ENCODE assay signal across 8 mouse cellular contexts in genomic region chr3:61363989-61364660, GRCm38 (mm10). TPM values are rescaled to one million over a fixed set of nuclear protein-coding genes. Genes with fewer than 3 reads are reported as not detected.
A peak's percentile ranks its signal among the peaks of the same experiment; 100 is the strongest.
DNase-seq lines count a peak whose midpoint lies in the region; ATAC-seq and TF ChIP-seq lines count a peak whose summit lies in the region.

No protein-coding gene starts in this region.

- no peak for TF ChIP-seq CTCF in liver, postnatal 0 days (IDR thresholded peaks at IDR 0.05; ENCODE audit: low read depth)

- H3K27me3 ChIP-seq in forebrain, embryonic 15.5 days = no peaks in the 10 kb centered on the region
- H3K27me3 ChIP-seq in liver, postnatal 0 days (ENCODE audit: insufficient read depth, low read length) = no peaks in the 10 kb centered on the region
- H3K27me3 ChIP-seq in neural tube, embryonic 13.5 days = no peaks in the 10 kb centered on the region

- H3K27ac ChIP-seq in ES-E14 (ENCODE audit: insufficient read depth, low read depth, low read length, poor library complexity, severe bottlenecking) = peak overlapping the region; percentile 95
- H3K27ac ChIP-seq in forebrain, embryonic 15.5 days (replicated peaks) = peak overlapping the region; percentile 93
- peak overlapping the region; percentile 88 for H3K27ac ChIP-seq in liver, postnatal 0 days (ENCODE audit: low read depth)
- H3K27ac ChIP-seq in neural tube, embryonic 13.5 days (replicated peaks) = peak overlapping the region; percentile 92

- TF ChIP-seq EP300 in liver, postnatal 0 days (IDR thresholded peaks at IDR 0.05; ENCODE audit: low read depth) = no peak

- WGBS in forebrain, embryonic 15.5 days = under 1% methylated on average over 47 of the region's 51 CpGs
- WGBS in liver, postnatal 0 days (ENCODE audit: insufficient replicate concordance) = 1% methylated on average over 51 of the region's 51 CpGs
- under 1% methylated on average over 44 of the region's 51 CpGs for WGBS in neural tube, embryonic 13.5 days

- peak overlapping the region; percentile 94 for H3K9ac ChIP-seq in ES-E14 (ENCODE audit: insufficient read depth, low read depth, low read length, poor library complexity, severe bottlenecking)
- H3K9ac ChIP-seq in forebrain, embryonic 15.5 days (replicated peaks) = peak overlapping the region; percentile 91
- peak overlapping the region; percentile 78 for H3K9ac ChIP-seq in liver, postnatal 0 days (replicated peaks)
- peak overlapping the region; percentile 81 for H3K9ac ChIP-seq in neural tube, embryonic 13.5 days

- peak; percentile 92 for ATAC-seq in forebrain, embryonic 15.5 days (replicated peaks)
- peak; percentile 89 for ATAC-seq in liver, postnatal 0 days
- peak; percentile 95 for ATAC-seq in neural tube, embryonic 13.5 days (ENCODE audit: low read depth)

- H3K4me3 ChIP-seq in ES-E14 (ENCODE audit: insufficient read depth in 1 of 2, low read depth in 1 of 2, low read length in 2 of 2, poor library complexity in 1 of 2, severe bottlenecking in 1 of 2) = peak overlapping the region; percentile 94 to 98
- peak overlapping the region; percentile 90 for H3K4me3 ChIP-seq in forebrain, embryonic 15.5 days
- H3K4me3 ChIP-seq in liver, postnatal 0 days (ENCODE audit: low read depth, low read length) = peak overlapping the region; percentile 81
- peak overlapping the region; percentile 83 for H3K4me3 ChIP-seq in neural tube, embryonic 13.5 days

- no peaks in the 10 kb centered on the region; the same call in 1 of the 2 replicates for H3K36me3 ChIP-seq in ES-E14 (ENCODE audit: control insufficient read depth, insufficient read depth, low read length, poor library complexity, severe bottlenecking)
- no peaks in the 10 kb centered on the region for H3K36me3 ChIP-seq in forebrain, embryonic 15.5 days
- H3K36me3 ChIP-seq in liver, postnatal 0 days (replicated peaks; ENCODE audit: insufficient read depth, low read length) = no peaks in the 10 kb centered on the region
- H3K36me3 ChIP-seq in neural tube, embryonic 13.5 days = no peaks in the 10 kb centered on the region

- peaks cover 0 to 2% of the 10 kb centered on the region in 2 experiments; a peak in 2 of 4 replicates for H3K4me1 ChIP-seq in ES-E14 (ENCODE audit: control insufficient read depth in 2 of 2, insufficient read depth in 2 of 2, low read length in 2 of 2, poor library complexity in 1 of 2)
- peaks cover 36% of the 10 kb centered on the region for H3K4me1 ChIP-seq in forebrain, embryonic 15.5 days
- H3K4me1 ChIP-seq in liver, postnatal 0 days (ENCODE audit: insufficient read depth) = peaks cover 18% of the 10 kb centered on the region; the same call in 1 of the 2 replicates
- H3K4me1 ChIP-seq in neural tube, embryonic 13.5 days (replicated peaks) = peaks cover 39% of the 10 kb centered on the region

- in situ Hi-C loops in ES-E14 (cut with MboI; ENCODE audit: low sequenced_read_pairs in 2 of 2, unreplicated experiment in 2 of 2) = no loop called here

- H3K4me2 ChIP-seq in forebrain, embryonic 15.5 days (replicated peaks) = peak overlapping the region; percentile 79
- H3K4me2 ChIP-seq in liver, postnatal 0 days (ENCODE audit: low read depth, low read length) = peak overlapping the region; percentile 99
- H3K4me2 ChIP-seq in neural tube, embryonic 13.5 days = peak overlapping the region; percentile 95

- H3K9me3 ChIP-seq in ES-E14 (ENCODE audit: control insufficient read depth, insufficient read depth, low read depth, low read length) = no peaks in the 10 kb centered on the region
- H3K9me3 ChIP-seq in forebrain, embryonic 15.5 days = no peaks in the 10 kb centered on the region
- no peaks in the 10 kb centered on the region for H3K9me3 ChIP-seq in liver, postnatal 0 days (ENCODE audit: low read length)
- no peaks in the 10 kb centered on the region for H3K9me3 ChIP-seq in neural tube, embryonic 13.5 days

- peak; percentile 76 for DNase-seq in ES-E14 (ENCODE audit: low read depth, low spot score)
- peak; percentile 89 for DNase-seq in cerebellum, adult 11-12 months
- peak; percentile 89 for DNase-seq in heart, postnatal 25 days (ENCODE audit: low spot score)
- DNase-seq in layer of hippocampus, adult 11-12 months (ENCODE audit: low spot score) = peak; percentile 94
- DNase-seq in liver, postnatal 0 days = peak; percentile 97
- peak; percentile 93 for DNase-seq in telencephalon, adult 2 months (ENCODE audit: low read depth, low spot score)

- intact Hi-C loops in heart, postnatal 25 days (cut with DNase I) = loop anchor here (10.0 kb wide), 1 partner anchor 1141 kb away; the partner anchor contains the start of gene Dhx36

TF ChIP-seq in ES-E14, 5 proteins besides CTCF, POLR2A, EP300 and RAD21:
- TF ChIP-seq CHD2 (IDR thresholded peaks at IDR 0.05; ENCODE audit: low read depth, low read length) (no peak), ZNF384 (IDR thresholded peaks at IDR 0.05; ENCODE audit: low read depth, low read length) (no peak), MAFK (IDR thresholded peaks at IDR 0.05; ENCODE audit: insufficient read depth, low read depth, low read length) (peak; percentile 34; the same call in 1 of the 2 replicates)

RNA-seq across cellular contexts. Expression of gene B430305J03Rik, which starts 1.6 kb away (rescaled TPM):
- 3.2 and 3.5 TPM in 2 replicates for total RNA-seq in ES-E14 (2012; rRNA removed)
- polyA plus RNA-seq in forebrain, embryonic 15.5 days (2015; fragmentation: Nextera tagmentation; extraction: Ambion mirVana) = not detected in 2 replicates
- total RNA-seq in heart, postnatal 25 days (2021) = under 1 TPM in 1 of 2 experiments, not detected in 1; 0.11 TPM
- polyA plus RNA-seq in liver, postnatal 0 days (2015; fragmentation: Nextera tagmentation; extraction: Ambion mirVana) = not detected in 2 replicates
- polyA plus RNA-seq in neural tube, embryonic 13.5 days (2015; fragmentation: Nextera tagmentation; extraction: Ambion mirVana) = not detected in 2 replicates

RNA-seq across cellular contexts. Expression of gene Rap2b, which starts 2.7 kb away (rescaled TPM):
- 8.7 and 11.3 TPM in 2 replicates for total RNA-seq in ES-E14 (2012; rRNA removed)
- 15.2 and 17.4 TPM in 2 replicates for polyA plus RNA-seq in forebrain, embryonic 15.5 days (2015; fragmentation: Nextera tagmentation; extraction: Ambion mirVana)
- 1 to 10 TPM; 3.4 to 3.6 TPM for total RNA-seq in heart, postnatal 25 days (2021)
- polyA plus RNA-seq in liver, postnatal 0 days (2015; fragmentation: Nextera tagmentation; extraction: Ambion mirVana) = 3.2 and 3.3 TPM in 2 replicates
- 9.5 and 11.3 TPM in 2 replicates for polyA plus RNA-seq in neural tube, embryonic 13.5 days (2015; fragmentation: Nextera tagmentation; extraction: Ambion mirVana)

Comparison
In these comparisons a context has a peak if more than half of its experiments do, and no peak if none do; other contexts are left out.
1. Peak in every context shown above with its lines: DNase-seq, ATAC-seq, H3K4me3 ChIP-seq and H3K27ac ChIP-seq.